Mouse (Mus musculus): ENCODE measurements around the gene Fyn.

GRCm38 (mm10) chr10:39402487-39402886 is 33.8 kb downstream of the Fyn start:
- TF ChIP-seq CTCF (IDR thresholded peaks at IDR 0.05; ENCODE audit: low read depth, low read length) (no peak), GATA1 (IDR thresholded peaks at IDR 0.05; ENCODE audit: borderline replicate concordance, low read length) (no peak), TAL1 (conservative IDR thresholded peaks at IDR 0.05; ENCODE audit: low read depth, low read length) (no peak)
